Mouse (Mus musculus): ENCODE results near the gene Sash1. TPM values are rescaled to one million over a fixed set of nuclear protein-coding genes. Genes with fewer than 3 reads are reported as not detected.

The Sash1 gene
- total and polyA plus RNA-seq, 3 experiments, result 0.09 to 0.59 (median 0.24) TPM

DNA sequence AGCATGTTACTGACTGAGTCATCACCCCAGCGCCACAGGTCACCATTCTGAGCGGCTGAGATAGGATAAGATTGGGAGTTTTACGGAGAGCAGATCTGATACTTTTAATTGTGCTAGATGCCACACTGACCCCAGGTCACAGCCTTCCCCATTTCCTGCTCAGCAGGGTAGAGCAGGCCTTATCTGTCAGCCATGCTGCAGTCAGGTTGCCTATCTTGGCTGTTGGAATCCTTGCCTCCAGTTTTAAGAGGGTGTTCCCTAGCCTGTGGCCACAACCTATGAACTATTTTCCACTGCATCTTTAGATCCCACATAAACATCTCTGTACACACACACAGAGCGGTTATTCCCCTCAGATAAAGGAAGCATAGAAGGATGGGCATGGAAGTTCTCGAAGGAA lies 145.1 kb downstream of the Sash1 start:
- H3K9ac ChIP-seq (ENCODE audit: insufficient read depth, low read depth), result no peak overlapping the region
- H3K4me3 ChIP-seq (replicated peaks in 1 of 3; ENCODE audit: low read depth in 2 of 3, low read length in 2 of 3, poor library complexity in 1 of 3), result no peak overlapping the region
- no peak overlapping the region for H3K27ac ChIP-seq (ENCODE audit: insufficient read depth, low read depth)
- H3K36me3 ChIP-seq (replicated peaks in 1 of 2; ENCODE audit: control insufficient read depth in 1 of 2, insufficient read depth in 1 of 2, low read length in 1 of 2), result no peaks in the 10 kb centered on the region
- TF ChIP-seq JUN (IDR thresholded peaks at IDR 0.05; ENCODE audit: insufficient read depth, low read depth, low read length) (no peak), IRF4 (IDR thresholded peaks at IDR 0.05; ENCODE audit: low read depth, low read length) (no peak), ZKSCAN1 (IDR thresholded peaks at IDR 0.05; ENCODE audit: borderline replicate concordance, low read depth, low read length) (no peak), MYC (IDR thresholded peaks at IDR 0.05; ENCODE audit: low read depth, low read length) (no peak), MEF2A (IDR thresholded peaks at IDR 0.05; ENCODE audit: borderline replicate concordance, low read depth, low read length) (no peak), SMC3 (IDR thresholded peaks at IDR 0.05; ENCODE audit: low read depth, low read length) (no peak), KAT2A (IDR thresholded peaks at IDR 0.05; ENCODE audit: insufficient replicate concordance, low read length) (no peak), CHD1 (IDR thresholded peaks at IDR 0.05; ENCODE audit: low read depth, low read length) (no peak)
- H3K79me2 ChIP-seq (replicated peaks; ENCODE audit: control insufficient read depth, extremely low read depth, insufficient read depth, poor library complexity, severe bottlenecking), result no peaks in the 10 kb centered on the region
- in situ Hi-C loops (cut with MboI; ENCODE audit: low pct_ligation_motif_present, low pct_unique_long_range_greater_than_20kb, low sequenced_read_pairs) (no loop called here), dilution Hi-C loops (cut with MboI; ENCODE audit: extremely low pct_ligation_motif_present, extremely low pct_unique_long_range_greater_than_20kb, low sequenced_read_pairs) (no loop called here)
- DNase-seq (ENCODE audit: extremely low read depth), result no peak
- H3K9me3 ChIP-seq (replicated peaks; ENCODE audit: low read length), result peaks cover 11% of the 10 kb centered on the region
- no peak overlapping the region for H3K4me2 ChIP-seq (ENCODE audit: insufficient read depth, low read depth, poor library complexity, severe bottlenecking)
- peaks cover 0 to 10% of the 10 kb centered on the region in 2 experiments; a peak in 2 of 4 replicates for H3K4me1 ChIP-seq (ENCODE audit: control insufficient read depth in 1 of 2, insufficient read depth in 2 of 2)
- no peaks in the 10 kb centered on the region for H3K27me3 ChIP-seq (replicated peaks)

DNA sequence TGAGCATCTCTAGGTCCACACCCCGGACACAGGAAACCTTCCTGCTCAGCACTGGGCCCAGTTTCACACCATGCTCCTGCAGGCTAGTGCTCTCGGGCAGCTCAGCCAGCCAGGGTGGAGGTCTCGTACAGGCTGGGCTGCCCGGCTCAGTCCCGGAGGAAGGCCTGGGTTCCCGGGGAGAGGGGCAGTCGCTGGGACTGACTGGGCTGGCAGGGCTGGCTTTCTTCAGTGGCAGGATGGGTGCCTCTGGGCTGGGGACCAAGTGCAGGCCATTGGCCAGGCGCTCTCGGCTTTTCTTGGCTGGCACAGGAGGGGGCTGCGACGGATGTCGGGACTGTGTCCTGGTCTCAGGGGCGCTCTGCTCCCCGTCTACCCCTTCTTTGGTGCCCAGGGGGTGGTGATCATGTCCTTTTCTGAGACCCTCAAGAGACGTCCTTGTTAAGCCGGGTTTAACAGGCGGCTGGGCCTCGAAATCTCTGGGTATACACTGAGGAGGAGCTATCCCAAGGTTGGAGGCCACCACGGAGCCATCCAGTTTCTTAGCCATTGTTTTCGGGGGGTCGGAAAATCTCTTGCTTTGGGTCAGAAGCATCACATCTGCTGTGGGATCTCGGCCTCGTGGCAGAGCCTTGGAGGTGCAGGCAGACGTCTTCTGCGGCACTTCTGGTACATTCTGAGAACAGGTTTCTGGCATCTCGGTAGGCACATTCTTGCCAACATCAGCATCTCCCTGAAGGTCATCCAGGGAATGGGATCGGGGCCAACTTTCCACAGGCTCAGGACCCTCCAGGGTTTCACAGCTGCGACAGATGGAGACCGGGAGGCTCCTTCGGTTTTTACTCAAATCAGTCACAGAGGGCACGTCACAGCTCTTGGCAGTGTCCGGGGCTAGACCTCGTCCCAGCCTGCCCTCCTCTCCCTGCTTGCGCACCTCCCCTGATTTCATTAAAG lies 156.2 kb downstream of the Sash1 start:
- Histone ChIP-seq H3K4me2 (ENCODE audit: insufficient read depth, low read depth, poor library complexity, severe bottlenecking) (no peak overlapping the region), H3K9me3 (replicated peaks; ENCODE audit: low read length) (no peaks in the 10 kb centered on the region), H3K4me3 (replicated peaks in 1 of 3; ENCODE audit: low read depth in 2 of 3, low read length in 2 of 3, poor library complexity in 1 of 3) (no peak overlapping the region), H3K27ac (ENCODE audit: insufficient read depth, low read depth) (no peak overlapping the region), H3K36me3 (replicated peaks in 1 of 2; ENCODE audit: control insufficient read depth in 1 of 2, insufficient read depth in 1 of 2, low read length in 1 of 2) (no peaks in the 10 kb centered on the region), H3K9ac (ENCODE audit: insufficient read depth, low read depth) (no peak overlapping the region), H3K4me1 (ENCODE audit: control insufficient read depth in 1 of 2, insufficient read depth in 2 of 2) (no peaks in the 10 kb centered on the region), H3K27me3 (replicated peaks) (no peaks in the 10 kb centered on the region), H3K79me2 (replicated peaks; ENCODE audit: control insufficient read depth, extremely low read depth, insufficient read depth, poor library complexity, severe bottlenecking) (no peaks in the 10 kb centered on the region)
- no peak for DNase-seq (ENCODE audit: extremely low read depth)
- in situ Hi-C loops (cut with MboI; ENCODE audit: low pct_ligation_motif_present, low pct_unique_long_range_greater_than_20kb, low sequenced_read_pairs), result no loop called here
- dilution Hi-C loops (cut with MboI; ENCODE audit: extremely low pct_ligation_motif_present, extremely low pct_unique_long_range_greater_than_20kb, low sequenced_read_pairs), result no loop called here
- TF ChIP-seq BHLHE40 (IDR thresholded peaks at IDR 0.05; ENCODE audit: low read depth, low read length), result no peak
- no peak for TF ChIP-seq RCOR1 (conservative IDR thresholded peaks at IDR 0.05; ENCODE audit: low read depth, low read length)
- TF ChIP-seq NRF1 (IDR thresholded peaks at IDR 0.05; ENCODE audit: low read depth, low read length), result no peak
- no peak for TF ChIP-seq PAX5 (IDR thresholded peaks at IDR 0.05; ENCODE audit: low read length)
- TF ChIP-seq ETS1 (conservative IDR thresholded peaks at IDR 0.05; ENCODE audit: low read depth, low read length), result no peak
- TF ChIP-seq ZC3H11A (IDR thresholded peaks at IDR 0.05; ENCODE audit: low read depth, low read length), result no peak
- no peak for TF ChIP-seq POLR2A (IDR thresholded peaks at IDR 0.05; ENCODE audit: low read depth, low read length)

All from CH12.LX (cell line).